Mouse (Mus musculus) lung, postnatal 0 days (tissue): ENCODE data around the gene Tmem147.

ENCODE experiments used
- CTCF ChIP-seq: IDR thresholded peaks from 2 replicates; pipeline ENCODE4 v1.5.1; 2016; ENCODE audit warnings: antibody characterized with exemption, mild to moderate bottlenecking
- EP300 ChIP-seq: IDR thresholded peaks from 2 replicates; pipeline ENCODE4 v1.6.1; 2016; ENCODE audit warnings: antibody characterized with exemption, mild to moderate bottlenecking, control low read depth

DNA sequence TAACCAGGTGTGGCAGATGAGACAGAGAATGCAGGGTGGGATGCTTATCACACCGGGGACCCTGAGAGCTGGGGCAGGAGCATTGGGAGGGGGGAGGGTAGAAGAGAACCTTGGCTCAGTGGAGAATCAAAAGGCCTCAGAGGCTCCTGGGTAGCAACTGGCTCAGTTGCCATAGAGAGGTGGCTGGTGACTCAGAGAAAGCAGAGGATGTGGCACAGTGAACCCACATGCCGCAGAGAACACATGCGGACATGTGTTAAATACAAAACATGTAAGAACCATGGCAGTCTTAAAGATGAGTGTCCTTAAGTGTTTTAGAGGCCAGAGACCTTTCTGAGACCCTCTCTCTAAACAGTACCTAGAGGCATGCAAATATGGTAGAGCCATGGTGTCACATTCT lies 6.9 kb upstream of the Tmem147 start:
- TF ChIP-seq CTCF, result no peak; the same call in 1 of the 2 replicates
- no peak for TF ChIP-seq EP300
